Mouse (Mus musculus): ENCODE measurements at regions not wholly inside any gene's neighbourhood (a gene's known extent, or its start where the extent isn't known, plus 50 kb on each side); places are given as distances from the start of the nearest gene placed in this dataset.

DNA sequence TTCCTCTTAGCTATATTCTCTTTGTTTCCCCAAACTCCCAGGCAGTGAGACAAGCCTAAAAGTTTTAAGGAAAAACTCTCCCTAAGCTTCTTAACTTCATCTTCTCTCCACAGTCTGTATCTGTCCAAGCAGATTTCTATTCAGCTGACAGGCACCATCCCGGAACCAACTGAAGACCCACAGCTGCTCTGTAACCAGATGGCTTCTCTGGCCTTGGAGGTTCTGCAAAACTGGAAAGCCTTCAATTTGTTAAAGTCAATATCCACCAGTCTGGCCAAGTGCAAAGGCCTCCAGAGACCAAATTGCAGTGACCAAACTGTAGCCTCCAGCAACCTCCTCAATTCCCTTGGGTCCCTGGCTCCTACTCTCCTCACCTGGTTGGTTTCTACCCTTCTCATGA, 614.8 kb upstream of the Stxbp6 start:
- no peak for TF ChIP-seq POLR2A (IDR thresholded peaks at IDR 0.05; ENCODE audit: insufficient read depth, low read depth, low read length)
- TF ChIP-seq CTCF (IDR thresholded peaks at IDR 0.05) = no peak

Measured in heart, adult 2 months (tissue).